Comparison of ENCODE assay signal across 8 mouse cellular contexts in the genomic region with DNA sequence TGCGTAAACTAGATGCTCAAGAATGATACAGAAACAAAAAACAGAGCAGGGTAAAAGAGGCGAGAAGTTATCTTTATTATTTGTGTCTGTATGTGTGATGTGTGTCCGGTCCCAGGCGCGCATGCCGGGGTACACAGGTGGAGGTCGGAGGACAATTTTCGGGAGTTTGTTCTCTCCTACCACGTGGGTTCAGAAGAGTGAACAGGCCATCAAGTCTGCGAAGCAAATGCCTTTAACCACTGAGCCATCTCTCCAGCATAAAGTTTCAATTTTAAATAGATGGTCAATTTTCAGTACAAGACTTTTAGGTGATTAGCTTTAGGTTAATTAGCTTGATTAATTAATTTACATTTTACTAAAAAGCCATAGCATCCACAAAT. TPM values are rescaled to one million over a fixed set of nuclear protein-coding genes. Genes with fewer than 3 reads are reported as not detected.
DNase-seq lines count a peak whose midpoint lies in the region; ATAC-seq and TF ChIP-seq lines count a peak whose summit lies in the region.
"Had no signal": no experiment of that assay in that cellular context is flagged by ENCODE, and none has a peak within 500 bp of the region (broad histone marks: within the 10 kb centered on the region; RNA-seq: fewer than 3 reads in every experiment).

No protein-coding gene starts in this region.

- peak overlapping the region; percentile 93 for H3K9ac ChIP-seq in forebrain, embryonic 14.5 days (ENCODE audit: low read length)
- peak overlapping the region; percentile 98 for H3K9ac ChIP-seq in liver, embryonic 14.5 days (replicated peaks)

- H3K27ac ChIP-seq in forebrain, embryonic 14.5 days (ENCODE audit: low read depth, low read length), result no peak overlapping the region
- peak overlapping the region; percentile 84 for H3K27ac ChIP-seq in liver, embryonic 14.5 days

- DNase-seq in forebrain, embryonic 14.5 days (ENCODE audit: low spot score), result no peak
- no peak for DNase-seq in liver, embryonic 14.5 days (ENCODE audit: low read depth in 3 of 3, low spot score in 3 of 3)
- no peak for DNase-seq in urinary bladder, adult 18-20 months (ENCODE audit: low spot score in 2 of 2)
- DNase-seq in gastrocnemius, postnatal 25 days, result no peak
- DNase-seq in lung, postnatal 4 days, result no peak

- WGBS in forebrain, embryonic 14.5 days, result 66% methylated on average over 10 of the region's 10 CpGs
- 42% methylated on average over 10 of the region's 10 CpGs for WGBS in liver, embryonic 14.5 days (ENCODE audit: insufficient replicate concordance)

- peaks cover 18% of the 10 kb centered on the region for H3K27me3 ChIP-seq in megakaryocyte, embryonic 14.5 days (replicated peaks)
- H3K27me3 ChIP-seq in forebrain, embryonic 14.5 days (replicated peaks; ENCODE audit: control insufficient read depth, insufficient read depth, low read length), result no peaks in the 10 kb centered on the region
- no peaks in the 10 kb centered on the region for H3K27me3 ChIP-seq in liver, embryonic 14.5 days (ENCODE audit: control insufficient read depth, insufficient read depth, low read length)

- ATAC-seq in megakaryocyte, adult 5-6 weeks (ENCODE audit: poor library complexity, severe bottlenecking), result no peak
- ATAC-seq in forebrain, embryonic 14.5 days, result no peak
- ATAC-seq in liver, embryonic 14.5 days (ENCODE audit: insufficient read depth), result no peak

- H3K4me1 ChIP-seq in megakaryocyte, embryonic 14.5 days, result peaks cover 54% of the 10 kb centered on the region
- peaks cover 7% of the 10 kb centered on the region for H3K4me1 ChIP-seq in forebrain, embryonic 14.5 days (ENCODE audit: control insufficient read depth, insufficient read depth, low read length)
- H3K4me1 ChIP-seq in liver, embryonic 14.5 days (replicated peaks; ENCODE audit: control insufficient read depth in 2 of 2, insufficient read depth in 2 of 2, low read length in 1 of 2), result peaks cover 27 to 32% of the 10 kb centered on the region in 2 experiments

- TF ChIP-seq EP300 in liver, embryonic 14.5 days (IDR thresholded peaks at IDR 0.05; ENCODE audit: low read depth), result no peak

- peaks cover 45% of the 10 kb centered on the region for H3K36me3 ChIP-seq in megakaryocyte, embryonic 14.5 days (replicated peaks; ENCODE audit: low read length)
- no peaks in the 10 kb centered on the region for H3K36me3 ChIP-seq in forebrain, embryonic 14.5 days (ENCODE audit: control insufficient read depth, insufficient read depth, low read length)
- peaks cover 3% of the 10 kb centered on the region for H3K36me3 ChIP-seq in liver, embryonic 14.5 days (replicated peaks; ENCODE audit: control insufficient read depth, insufficient read depth, low read depth)

- H3K4me2 ChIP-seq in forebrain, embryonic 14.5 days (ENCODE audit: low read length), result peak overlapping the region; percentile 65
- H3K4me2 ChIP-seq in liver, embryonic 14.5 days (ENCODE audit: low read depth), result peak overlapping the region; percentile 94

- TF ChIP-seq CTCF in liver, embryonic 14.5 days (IDR thresholded peaks at IDR 0.05; ENCODE audit: low read depth), result no peak

- no peaks in the 10 kb centered on the region for H3K9me3 ChIP-seq in megakaryocyte, embryonic 14.5 days
- H3K9me3 ChIP-seq in forebrain, embryonic 14.5 days (replicated peaks; ENCODE audit: control insufficient read depth, low read length), result no peaks in the 10 kb centered on the region
- H3K9me3 ChIP-seq in liver, embryonic 14.5 days (ENCODE audit: control insufficient read depth, low read length), result no peaks in the 10 kb centered on the region

- peak overlapping the region; percentile 99 for H3K4me3 ChIP-seq in megakaryocyte, embryonic 14.5 days (replicated peaks)
- H3K4me3 ChIP-seq in forebrain, embryonic 14.5 days (ENCODE audit: low read depth, low read length), result peak overlapping the region; percentile 89
- H3K4me3 ChIP-seq in liver, embryonic 14.5 days (ENCODE audit: insufficient read depth in 1 of 2, low read depth in 2 of 2, low read length in 2 of 2), result peak overlapping the region; percentile 83 to 99

RNA-seq across cellular contexts. Expression of a gene that starts 0.8 kb away (rescaled TPM):
- polyA plus RNA-seq in megakaryocyte, embryonic 14.5 days (2012; ENCODE audit: insufficient read depth, low replicate concordance), result 1.7 and 9.4 TPM in 2 replicates
- 5.3 and 5.8 TPM in 2 replicates for total RNA-seq in megakaryocyte, adult 5-6 weeks (2015)
- total RNA-seq in megakaryocyte, adult 5-6 weeks (2017), result 7.1 and 7.6 TPM in 2 replicates
- 11.4 and 12.9 TPM in 2 replicates for polyA plus RNA-seq in forebrain, embryonic 14.5 days (2014; fragmentation: Nextera tagmentation; extraction: Ambion mirVana)
- polyA plus RNA-seq in liver, embryonic 14.5 days (2012; rRNA removed), result 16.5 and 17.2 TPM in 2 replicates
- 6.8 and 6.9 TPM in 2 replicates for polyA plus RNA-seq in liver, embryonic 14.5 days (2014; fragmentation: Nextera tagmentation; extraction: Ambion mirVana)
- 1 to 10 TPM; 2.4 to 2.8 TPM for total RNA-seq in gastrocnemius, postnatal 25 days (2021)

RNA-seq across cellular contexts. Expression of a gene that starts 1.6 kb away (rescaled TPM):
- polyA plus RNA-seq in megakaryocyte, embryonic 14.5 days (2012; ENCODE audit: insufficient read depth, low replicate concordance), result 0.06 TPM in 1 of 2 replicates, not detected in the other
- 0.14 and 0.25 TPM in 2 replicates for total RNA-seq in megakaryocyte, adult 5-6 weeks (2015)
- 0.07 and 0.53 TPM in 2 replicates for total RNA-seq in megakaryocyte, adult 5-6 weeks (2017)
- polyA plus RNA-seq in forebrain, embryonic 14.5 days (2014; fragmentation: Nextera tagmentation; extraction: Ambion mirVana), result 0.78 and 0.88 TPM in 2 replicates
- 0.18 and 0.33 TPM in 2 replicates for polyA plus RNA-seq in liver, embryonic 14.5 days (2012; rRNA removed)
- 0.28 TPM in 2 replicates for polyA plus RNA-seq in liver, embryonic 14.5 days (2014; fragmentation: Nextera tagmentation; extraction: Ambion mirVana)
- 1,000 to 10,000 TPM; 7,181 to 7,860 TPM for total RNA-seq in gastrocnemius, postnatal 25 days (2021)
- polyA plus RNA-seq: liver, adult 2 months had no signal

RNA-seq across cellular contexts. Expression of a gene that starts 24.4 kb away (rescaled TPM):
- polyA plus RNA-seq in megakaryocyte, embryonic 14.5 days (2012; ENCODE audit: insufficient read depth, low replicate concordance), result 7.3 TPM in 1 of 2 replicates, not detected in the other
- total RNA-seq in megakaryocyte, adult 5-6 weeks (2015), result 0.09 TPM in 1 of 2 replicates, not detected in the other
- 0.08 and 0.44 TPM in 2 replicates for total RNA-seq in megakaryocyte, adult 5-6 weeks (2017)
- polyA plus RNA-seq in forebrain, embryonic 14.5 days (2014; fragmentation: Nextera tagmentation; extraction: Ambion mirVana), result 43.9 and 51.5 TPM in 2 replicates
- 18.5 and 20.8 TPM in 2 replicates for polyA plus RNA-seq in liver, embryonic 14.5 days (2012; rRNA removed)
- polyA plus RNA-seq in liver, embryonic 14.5 days (2014; fragmentation: Nextera tagmentation; extraction: Ambion mirVana), result 30.6 and 32.8 TPM in 2 replicates
- 10 to 100 TPM; 28.4 to 41.6 TPM for total RNA-seq in gastrocnemius, postnatal 25 days (2021)

RNA-seq across cellular contexts. Expression of a gene that starts 27.1 kb away (rescaled TPM):
- 0.62 TPM in 1 of 2 replicates, not detected in the other for polyA plus RNA-seq in megakaryocyte, embryonic 14.5 days (2012; ENCODE audit: insufficient read depth, low replicate concordance)
- 0.07 TPM in 1 of 2 replicates, not detected in the other for total RNA-seq in megakaryocyte, adult 5-6 weeks (2015)
- 0.08 and 0.37 TPM in 2 replicates for total RNA-seq in megakaryocyte, adult 5-6 weeks (2017)
- polyA plus RNA-seq in forebrain, embryonic 14.5 days (2014; fragmentation: Nextera tagmentation; extraction: Ambion mirVana), result 9.0 and 14.5 TPM in 2 replicates
- polyA plus RNA-seq in liver, embryonic 14.5 days (2012; rRNA removed), result 1.2 TPM in 2 replicates
- 0.27 and 0.82 TPM in 2 replicates for polyA plus RNA-seq in liver, embryonic 14.5 days (2014; fragmentation: Nextera tagmentation; extraction: Ambion mirVana)
- 1 to 10 TPM; 1.6 to 2.6 TPM for total RNA-seq in gastrocnemius, postnatal 25 days (2021)

RNA-seq across cellular contexts. Expression of a gene that starts 40.1 kb away (rescaled TPM):
- not detected in 2 replicates for polyA plus RNA-seq in megakaryocyte, embryonic 14.5 days (2012; ENCODE audit: insufficient read depth, low replicate concordance)
- not detected in 2 replicates for total RNA-seq in megakaryocyte, adult 5-6 weeks (2015)
- total RNA-seq in megakaryocyte, adult 5-6 weeks (2017), result not detected in 2 replicates
- 0.50 and 0.69 TPM in 2 replicates for polyA plus RNA-seq in forebrain, embryonic 14.5 days (2014; fragmentation: Nextera tagmentation; extraction: Ambion mirVana)
- polyA plus RNA-seq in liver, embryonic 14.5 days (2012; rRNA removed), result 0.01 and 0.02 TPM in 2 replicates
- polyA plus RNA-seq in liver, embryonic 14.5 days (2014; fragmentation: Nextera tagmentation; extraction: Ambion mirVana), result not detected in 2 replicates
- total RNA-seq in gastrocnemius, postnatal 25 days (2021), result not detected
- total RNA-seq: liver, adult 2 months had no signal
- polyA plus RNA-seq: liver, adult 2 months had no signal
